Mouse (Mus musculus) megakaryocyte, embryonic 14.5 days (primary cell): Measurements from ENCODE around the gene Pygm.

ENCODE experiments used
- FLI1 ChIP-seq: IDR thresholded peaks from 2 replicates; pipeline ENCODE4 v1.6.1; 2012; ENCODE audit warnings: low read length, inconsistent platforms, mixed read lengths
- GATA1 ChIP-seq: IDR thresholded peaks from 3 replicates; pipeline ENCODE4 v1.6.1; 2012; ENCODE audit warnings: mixed read lengths, low read length, inconsistent platforms, borderline replicate concordance

DNA sequence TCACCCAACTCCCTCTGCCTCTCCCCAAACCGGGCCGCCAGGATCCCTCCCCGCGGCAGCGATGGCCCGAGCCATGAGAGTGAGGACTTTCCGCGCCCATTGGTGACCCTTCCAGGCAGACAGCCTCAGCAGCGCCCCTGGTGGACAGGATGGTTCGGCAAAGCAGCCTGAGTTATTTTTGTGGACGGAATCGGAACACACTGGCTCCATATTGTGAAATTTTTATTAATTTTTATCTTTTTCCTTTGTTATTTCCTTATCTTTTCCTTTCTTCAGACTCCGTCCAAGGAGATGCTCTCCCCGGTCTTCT lies 8.0 kb upstream of the Pygm start:
- no peak for TF ChIP-seq GATA1
- TF ChIP-seq FLI1: no peak
